Mouse (Mus musculus) midbrain, embryonic 16.5 days (tissue): ENCODE measurements around the gene Acads. TPM values are rescaled to one million over a fixed set of nuclear protein-coding genes. Genes with fewer than 3 reads are reported as not detected.
"Not testable (repeated sequence)": the region's sequence is repeated elsewhere in the genome, so short reads cannot be mapped to it uniquely, and the experiment has no call there.

Experiments used
- ATAC-seq: fragments of 200-750 bp; cut with Nextera tagmentation; 2 replicates; pipeline ENCODE4 v1.8.0; 2017; ENCODE audit warnings: moderate TSS enrichment
- H3K27ac ChIP-seq: fragments of 300-500 bp; sonication (generic); 2 replicates; pipeline ENCODE4 v1.5.1; 2014; ENCODE audit warnings: mild to moderate bottlenecking, low read length, mixed read lengths
- H3K27me3 ChIP-seq: fragments of 300-500 bp; sonication (generic); 2 replicates; pipeline ENCODE4 v1.6.1; 2014; ENCODE audit warnings: low read depth, low read length, mixed read lengths; ENCODE audit not compliant: control insufficient read depth, insufficient read depth
- H3K36me3 ChIP-seq: fragments of 300-500 bp; sonication (generic); 2 replicates; pipeline ENCODE4 v1.6.1; 2014; ENCODE audit warnings: mild to moderate bottlenecking, low read length, moderate library complexity, mixed read lengths; ENCODE audit not compliant: control insufficient read depth, insufficient read depth
- H3K4me1 ChIP-seq: fragments of 300-500 bp; sonication (generic); 2 replicates; pipeline ENCODE4 v1.6.1; 2014; ENCODE audit warnings: mild to moderate bottlenecking, low read length, mixed read lengths; ENCODE audit not compliant: control insufficient read depth, insufficient read depth
- H3K4me2 ChIP-seq: fragments of 300-500 bp; sonication (generic); 2 replicates; pipeline ENCODE4 v1.6.1; 2014; ENCODE audit warnings: mild to moderate bottlenecking, low read length, mixed read lengths
- H3K4me3 ChIP-seq: fragments of 300-500 bp; sonication (generic); 2 replicates; pipeline ENCODE4 v1.5.1; 2014; ENCODE audit warnings: low read depth, mild to moderate bottlenecking, low read length, moderate library complexity, mixed read lengths
- H3K9ac ChIP-seq: fragments of 300-500 bp; sonication (generic); 2 replicates; pipeline ENCODE4 v1.6.1; 2014; ENCODE audit warnings: low read depth, low read length, mixed read lengths
- H3K9me3 ChIP-seq: fragments of 300-500 bp; sonication (generic); replicated peaks from 2 replicates; pipeline ENCODE4 v1.6.1; 2014; ENCODE audit warnings: mild to moderate bottlenecking, low read length, mixed read lengths; ENCODE audit not compliant: control insufficient read depth, poor library complexity, severe bottlenecking
- WGBS: fragments of 180-500 bp; shearing (Covaris S2); extraction: QIAGEN DNeasy Blood & Tissue Kit; methylation state at CpG from one replicate; pipeline ENCODE4 v1.1.7; 2014; 5-methylcytosine and 5-hydroxymethylcytosine counted together
- polyA plus RNA-seq: library from polyadenylated mRNA; unstranded; fragments of >200 nt; fragmentation: Nextera tagmentation; extraction: Ambion mirVana; gene quantifications from 2 replicates; pipeline ENCODE4 v1.2.1, GENCODE M21; 2015

The Acads gene
- polyA plus RNA-seq, 1 experiment from 2014 or later = 15.8 TPM

- peaks cover 4% of the 10 kb centered on the region; the same call in 1 of the 2 replicates for H3K4me1 ChIP-seq
- no peak overlapping the region for H3K9ac ChIP-seq
- ATAC-seq = no peak
- H3K4me2 ChIP-seq = no peak overlapping the region
- H3K4me3 ChIP-seq = no peak overlapping the region
- WGBS = 98% methylated on average over 13 of the region's 13 CpGs
- no peaks in the 10 kb centered on the region for H3K9me3 ChIP-seq
- no peaks in the 10 kb centered on the region for H3K27me3 ChIP-seq
- no peak overlapping the region for H3K27ac ChIP-seq
- no peaks in the 10 kb centered on the region for H3K36me3 ChIP-seq
Observed at GRCm38 (mm10) chr5:115117467-115117866, 1.7 kb downstream of the Acads start.

- Histone ChIP-seq H3K4me3 (no peak overlapping the region), H3K4me1 (peaks cover 4% of the 10 kb centered on the region; the same call in 1 of the 2 replicates), H3K9ac (no peak overlapping the region), H3K4me2 (no peak overlapping the region), H3K27ac (no peak overlapping the region), H3K27me3 (no peaks in the 10 kb centered on the region), H3K36me3 (no peaks in the 10 kb centered on the region), H3K9me3 (no peaks in the 10 kb centered on the region)
- 87% methylated on average over 3 of the region's 3 CpGs for WGBS
- no peak for ATAC-seq
Observed at GRCm38 (mm10) chr5:115116426-115116825, 2.7 kb downstream of the Acads start.

GRCm38 (mm10) chr5:115114501-115114900 lies 4.6 kb downstream of the Acads start:
- peaks cover 4% of the 10 kb centered on the region; the same call in 1 of the 2 replicates for H3K4me1 ChIP-seq
- no peaks in the 10 kb centered on the region for H3K36me3 ChIP-seq
- no peak overlapping the region for H3K4me3 ChIP-seq
- H3K4me2 ChIP-seq = no peak overlapping the region
- no peaks in the 10 kb centered on the region for H3K9me3 ChIP-seq
- no peak for ATAC-seq
- 88% methylated on average over 8 of the region's 8 CpGs for WGBS
- no peak overlapping the region for H3K9ac ChIP-seq
- no peaks in the 10 kb centered on the region for H3K27me3 ChIP-seq
- no peak overlapping the region for H3K27ac ChIP-seq

GRCm38 (mm10) chr5:115113244-115113643 lies 5.9 kb downstream of the Acads start:
- Histone ChIP-seq H3K27me3 (no peaks in the 10 kb centered on the region), H3K27ac (no peak overlapping the region), H3K9ac (no peak overlapping the region), H3K4me2 (no peak overlapping the region), H3K9me3 (no peaks in the 10 kb centered on the region), H3K4me3 (no peak overlapping the region), H3K4me1 (peaks cover under 1% of the 10 kb centered on the region; the same call in 1 of the 2 replicates), H3K36me3 (no peaks in the 10 kb centered on the region)
- 96% methylated on average over 12 of the region's 12 CpGs for WGBS
- ATAC-seq = no peak

GRCm38 (mm10) chr5:115111156-115111555 lies 8.0 kb downstream of the Acads start:
- WGBS = 90% methylated on average over 8 of the region's 8 CpGs

GRCm38 (mm10) chr5:115103253-115103652 lies 15.9 kb downstream of the Acads start:
- WGBS = 99% methylated on average over 23 of the region's 23 CpGs
- not testable (repeated sequence) for H3K9ac ChIP-seq, H3K27me3 ChIP-seq, H3K4me1 ChIP-seq, ATAC-seq, H3K27ac ChIP-seq, H3K4me3 ChIP-seq, H3K9me3 ChIP-seq, H3K4me2 ChIP-seq
- H3K36me3 ChIP-seq = peaks cover 11% of the 10 kb centered on the region

More at GRCm38 (mm10) chr5:115111156-115111555, 8.0 kb downstream of the Acads start:
- H3K4me1 ChIP-seq = no peaks in the 10 kb centered on the region; the same call in 1 of the 2 replicates
- no peak overlapping the region for H3K9ac ChIP-seq
- no peak overlapping the region for H3K4me2 ChIP-seq
- no peak overlapping the region for H3K27ac ChIP-seq
- no peaks in the 10 kb centered on the region for H3K9me3 ChIP-seq
- no peaks in the 10 kb centered on the region for H3K27me3 ChIP-seq
- no peak overlapping the region for H3K4me3 ChIP-seq
- no peaks in the 10 kb centered on the region for H3K36me3 ChIP-seq
- no peak for ATAC-seq

- 80% methylated on average over 2 of the region's 2 CpGs for whole genome bisulfite sequencing
- Histone ChIP-seq H3K9me3 (no peaks in the 10 kb centered on the region), H3K4me2 (no peak overlapping the region)
Observed at GRCm38 (mm10) chr5:115102231-115102630, 16.9 kb downstream of the Acads start.

GRCm38 (mm10) chr5:115100473-115100872 lies 18.7 kb downstream of the Acads start:
- Histone ChIP-seq H3K4me2 (no peak overlapping the region), H3K36me3 (peaks cover 17% of the 10 kb centered on the region), H3K4me1 (no peaks in the 10 kb centered on the region), H3K9ac (no peak overlapping the region), H3K4me3 (no peak overlapping the region), H3K9me3 (no peaks in the 10 kb centered on the region), H3K27ac (no peak overlapping the region), H3K27me3 (no peaks in the 10 kb centered on the region)
- WGBS = 86% methylated on average over 6 of the region's 6 CpGs
- no peak for ATAC-seq

More at GRCm38 (mm10) chr5:115102231-115102630, 16.9 kb downstream of the Acads start:
- no peak for ATAC-seq
- H3K36me3 ChIP-seq = peaks cover 11% of the 10 kb centered on the region
- H3K27ac ChIP-seq = no peak overlapping the region
- no peak overlapping the region for H3K9ac ChIP-seq
- no peak overlapping the region for H3K4me3 ChIP-seq
- no peaks in the 10 kb centered on the region for H3K4me1 ChIP-seq
- H3K27me3 ChIP-seq = no peaks in the 10 kb centered on the region

- H3K4me1 ChIP-seq = no peaks in the 10 kb centered on the region
- ATAC-seq = no peak
- H3K36me3 ChIP-seq = peaks cover 21% of the 10 kb centered on the region
Observed at GRCm38 (mm10) chr5:115099991-115100390, 19.2 kb downstream of the Acads start.

More at GRCm38 (mm10) chr5:115099991-115100390, 19.2 kb downstream of the Acads start:
- Histone ChIP-seq H3K9me3 (no peaks in the 10 kb centered on the region), H3K27me3 (no peaks in the 10 kb centered on the region), H3K9ac (no peak overlapping the region), H3K27ac (no peak overlapping the region), H3K4me2 (no peak overlapping the region), H3K4me3 (no peak overlapping the region)
- WGBS = 90% methylated on average over 9 of the region's 9 CpGs
